Mouse (Mus musculus): ENCODE measurements around the gene Nudt19. TPM values are rescaled to one million over a fixed set of nuclear protein-coding genes. Genes with fewer than 3 reads are reported as not detected.
A peak's percentile ranks its signal among the peaks of the same experiment; 100 is the strongest.

The Nudt19 gene
- 99.9 and 102 TPM in 2 replicates for polyA plus RNA-seq (2016; fragmentation: Nextera tagmentation; extraction: Ambion mirVana)

GRCm38 (mm10) chr7:35556205-35556603 is at the start of gene Nudt19:
Gene Nudt19 (minus strand): TSS chr7:35556304.
- no peak for ATAC-seq

DNA sequence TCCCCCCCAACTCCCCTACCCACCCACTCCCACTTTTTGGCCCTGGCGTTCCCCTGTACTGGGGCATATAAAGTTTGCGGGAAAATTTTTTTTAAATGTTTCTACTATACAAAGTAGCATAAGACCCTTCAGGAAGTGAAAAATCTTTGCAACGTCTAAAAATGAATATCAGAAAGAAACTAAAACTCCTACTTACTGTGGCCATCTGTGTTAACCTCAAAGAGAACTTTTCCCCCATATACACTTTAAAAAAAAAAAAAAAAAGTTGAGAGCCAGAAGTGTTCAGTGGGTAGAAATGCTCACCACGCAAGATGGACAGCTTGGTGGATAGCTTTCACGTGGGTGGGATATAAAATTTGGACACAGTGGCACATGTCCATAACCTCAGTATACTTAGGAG is 46.7 kb upstream of the Nudt19 start:
- no peaks in the 10 kb centered on the region for H3K27me3 ChIP-seq (replicated peaks)
- ATAC-seq, result no peak
- H3K27ac ChIP-seq, result no peak overlapping the region
- peaks cover 95% of the 10 kb centered on the region for H3K36me3 ChIP-seq
- 88% methylated on average over 5 of the region's 5 CpGs for WGBS (ENCODE audit: insufficient replicate concordance)
- H3K9me3 ChIP-seq (replicated peaks), result 0 out of 2 replicates have a peak, but pooled peaks cover 1% of the 10 kb centered on the region
- no peak overlapping the region for H3K9ac ChIP-seq
- H3K4me3 ChIP-seq, result no peak overlapping the region
- H3K4me2 ChIP-seq, result no peak overlapping the region
- H3K4me1 ChIP-seq, result peaks cover 27% of the 10 kb centered on the region

More at GRCm38 (mm10) chr7:35556205-35556603, at the start of gene Nudt19:
- WGBS (ENCODE audit: insufficient replicate concordance), result 47% methylated on average over 4 of the region's 4 CpGs
- peak within 1 kb of the TSS; percentile 94 for H3K4me2 ChIP-seq
- H3K27me3 ChIP-seq (replicated peaks), result no peaks in the 10 kb centered on the region
- no peaks in the 10 kb centered on the region for H3K9me3 ChIP-seq (replicated peaks)
- peak within 1 kb of the TSS; percentile 87 for H3K4me3 ChIP-seq
- peak within 1 kb of the TSS; percentile 99 for H3K9ac ChIP-seq
- peak within 1 kb of the TSS; percentile 100 for H3K27ac ChIP-seq
- peaks cover 17% of the 10 kb centered on the region for H3K36me3 ChIP-seq
- peaks cover 85% of the 10 kb centered on the region for H3K4me1 ChIP-seq

DNA sequence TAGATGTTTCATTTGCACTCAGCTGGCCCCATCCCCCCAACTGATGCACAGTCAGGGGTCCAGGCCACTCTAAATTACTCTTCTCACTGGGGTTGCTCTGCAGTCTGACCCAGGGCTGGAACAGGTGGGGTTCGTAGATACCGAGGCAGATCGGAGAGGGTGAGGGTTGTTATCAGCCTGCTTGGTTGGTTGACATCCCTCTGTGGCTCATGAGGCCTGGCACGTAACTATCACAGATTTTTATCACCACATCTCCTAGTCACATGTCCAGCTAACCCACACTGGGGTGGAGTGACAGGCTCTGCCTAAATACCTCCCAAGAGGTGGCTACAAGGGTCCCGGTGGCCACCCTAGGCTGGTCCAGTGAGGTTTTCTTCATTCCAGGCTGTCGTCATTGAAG is 45.0 kb upstream of the Nudt19 start:
- Histone ChIP-seq H3K4me1 (peaks cover 27% of the 10 kb centered on the region), H3K36me3 (peaks cover 95% of the 10 kb centered on the region), H3K9me3 (replicated peaks) (no peaks in the 10 kb centered on the region), H3K9ac (no peak overlapping the region), H3K27me3 (replicated peaks) (no peaks in the 10 kb centered on the region), H3K27ac (peak overlapping the region; percentile 29; the same call in 1 of the 2 replicates), H3K4me2 (no peak overlapping the region), H3K4me3 (no peak overlapping the region)
- WGBS (ENCODE audit: insufficient replicate concordance), result 35% methylated on average over 6 of the region's 6 CpGs
- peak; percentile 83 for ATAC-seq

DNA sequence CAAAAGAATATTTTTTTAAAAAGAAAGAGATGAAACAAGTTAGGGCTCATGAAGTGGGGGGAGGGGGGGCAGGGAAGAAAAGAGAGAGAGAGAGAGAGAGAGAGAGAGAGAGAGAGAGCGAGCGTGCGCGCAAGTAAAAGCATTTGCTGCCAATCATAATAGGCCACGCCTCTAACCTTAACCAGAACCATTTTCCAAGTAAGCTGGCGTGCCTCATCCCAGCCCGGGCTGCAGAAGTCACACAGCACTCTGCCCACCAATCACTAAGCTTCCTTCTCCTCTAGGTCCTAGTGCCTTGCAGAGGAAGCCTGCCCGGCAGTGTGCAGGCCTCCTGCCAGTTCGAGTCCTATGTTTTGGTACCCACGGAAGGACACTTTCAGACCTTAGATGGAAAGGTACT is 43.9 kb upstream of the Nudt19 start:
- Histone ChIP-seq H3K27me3 (replicated peaks) (no peaks in the 10 kb centered on the region), H3K4me2 (no peak overlapping the region), H3K4me3 (no peak overlapping the region), H3K36me3 (peaks cover 97% of the 10 kb centered on the region), H3K9me3 (replicated peaks) (no peaks in the 10 kb centered on the region), H3K27ac (no peak overlapping the region), H3K4me1 (peaks cover 27% of the 10 kb centered on the region), H3K9ac (no peak overlapping the region)
- ATAC-seq, result no peak
- 82% methylated on average over 10 of the region's 10 CpGs for WGBS (ENCODE audit: insufficient replicate concordance)

DNA sequence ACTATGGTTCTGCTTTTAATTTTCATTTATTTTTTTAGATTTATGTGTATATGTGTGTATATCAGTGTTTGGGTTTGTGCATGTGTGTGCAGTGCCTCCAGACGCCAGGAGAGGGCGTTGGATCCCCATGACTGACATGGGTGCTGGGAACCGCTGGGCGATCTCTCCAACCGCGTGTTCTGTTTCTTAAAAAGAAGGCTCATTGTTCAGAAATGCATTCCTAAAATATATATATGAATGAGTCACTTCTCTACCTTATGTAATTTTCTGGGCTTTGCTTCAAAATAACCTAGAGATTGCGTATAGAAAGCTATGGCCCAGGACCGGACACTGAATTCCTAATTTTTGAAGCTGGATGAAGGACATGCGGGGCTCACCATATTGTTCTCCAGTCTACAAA is 43.4 kb upstream of the Nudt19 start:
- H3K36me3 ChIP-seq, result peaks cover 98% of the 10 kb centered on the region
- ATAC-seq, result no peak

DNA sequence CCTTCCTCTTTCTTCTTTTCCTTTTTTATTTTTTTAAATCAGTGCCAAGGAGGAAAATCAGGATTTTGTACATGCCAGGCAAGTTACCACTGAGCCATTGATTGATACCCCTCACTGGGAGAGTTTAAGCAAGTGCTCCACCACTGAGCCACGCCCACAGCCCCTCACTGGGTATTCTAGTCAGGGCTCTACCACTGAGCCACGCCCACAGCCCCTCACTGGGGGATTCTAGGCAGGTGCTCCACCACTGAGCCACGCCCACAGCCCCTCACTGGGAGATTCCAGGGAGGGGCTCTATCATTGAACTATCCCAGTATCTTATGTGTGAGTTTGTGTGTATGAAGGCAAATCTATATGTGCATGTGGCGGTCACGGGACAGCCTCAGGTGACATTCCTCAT is 38.2 kb upstream of the Nudt19 start:
- no peak overlapping the region for H3K27ac ChIP-seq

More for the DNA sequence above, 43.4 kb upstream of the Nudt19 start:
- no peak overlapping the region for H3K27ac ChIP-seq
- no peak overlapping the region for H3K4me3 ChIP-seq
- no peak overlapping the region for H3K4me2 ChIP-seq
- no peaks in the 10 kb centered on the region for H3K9me3 ChIP-seq (replicated peaks)
- peaks cover 27% of the 10 kb centered on the region for H3K4me1 ChIP-seq
- no peaks in the 10 kb centered on the region for H3K27me3 ChIP-seq (replicated peaks)
- WGBS (ENCODE audit: insufficient replicate concordance), result 86% methylated on average over 9 of the region's 9 CpGs
- no peak overlapping the region for H3K9ac ChIP-seq

GRCm38 (mm10) chr7:35590731-35591191 is 34.7 kb upstream of the Nudt19 start:
- no peaks in the 10 kb centered on the region for H3K9me3 ChIP-seq (replicated peaks)
- H3K4me1 ChIP-seq, result peaks cover 42% of the 10 kb centered on the region
- no peak for ATAC-seq
- no peak overlapping the region for H3K4me3 ChIP-seq
- H3K9ac ChIP-seq, result no peak overlapping the region
- peaks cover 51% of the 10 kb centered on the region for H3K36me3 ChIP-seq
- WGBS (ENCODE audit: insufficient replicate concordance), result 85% methylated on average over 10 of the region's 10 CpGs
- no peaks in the 10 kb centered on the region for H3K27me3 ChIP-seq (replicated peaks)
- no peak overlapping the region for H3K4me2 ChIP-seq
- no peak overlapping the region for H3K27ac ChIP-seq

More for the DNA sequence above, 38.2 kb upstream of the Nudt19 start:
- Histone ChIP-seq H3K4me2 (no peak overlapping the region), H3K27me3 (replicated peaks) (no peaks in the 10 kb centered on the region), H3K9ac (no peak overlapping the region), H3K4me3 (no peak overlapping the region), H3K36me3 (peaks cover 85% of the 10 kb centered on the region), H3K4me1 (peaks cover 19% of the 10 kb centered on the region), H3K9me3 (replicated peaks) (no peaks in the 10 kb centered on the region)
- ATAC-seq, result no peak
- 77% methylated on average over 5 of the region's 5 CpGs for WGBS (ENCODE audit: insufficient replicate concordance)

DNA sequence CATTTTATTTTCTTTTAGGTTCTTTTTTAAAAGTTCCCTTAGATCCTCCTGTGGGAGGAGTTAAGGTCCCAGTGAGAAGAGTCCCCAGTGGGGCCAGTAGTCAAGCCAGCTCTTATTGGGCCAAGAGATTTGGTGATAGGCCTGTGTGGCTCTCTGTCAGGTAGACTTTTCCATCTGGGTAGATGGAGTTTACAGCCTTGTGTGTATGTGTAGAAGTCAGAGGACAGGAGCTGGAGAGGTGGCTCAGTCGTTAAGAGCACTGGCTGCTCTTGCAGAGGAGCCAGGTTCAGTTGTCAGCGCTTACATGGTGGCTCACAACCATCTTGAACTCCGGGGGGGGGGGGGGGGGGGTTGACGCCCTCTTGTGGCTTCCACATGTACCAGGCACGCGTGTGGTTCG is 33.4 kb upstream of the Nudt19 start:
- WGBS (ENCODE audit: insufficient replicate concordance), result 35% methylated on average over 7 of the region's 7 CpGs
- peak overlapping the region; percentile 35; the same call in 1 of the 2 replicates for H3K9ac ChIP-seq
- H3K27ac ChIP-seq, result peak overlapping the region; percentile 86; the same call in 1 of the 2 replicates
- peaks cover 10% of the 10 kb centered on the region for H3K27me3 ChIP-seq (replicated peaks)
- no peak for ATAC-seq
- peaks cover 38% of the 10 kb centered on the region for H3K36me3 ChIP-seq
- peaks cover 54% of the 10 kb centered on the region for H3K4me1 ChIP-seq
- H3K4me3 ChIP-seq, result no peak overlapping the region
- no peaks in the 10 kb centered on the region for H3K9me3 ChIP-seq (replicated peaks)
- peak overlapping the region; percentile 99 for H3K4me2 ChIP-seq

- H3K4me1 ChIP-seq, result peaks cover 61% of the 10 kb centered on the region
- H3K9ac ChIP-seq, result peak overlapping the region; percentile 35; the same call in 1 of the 2 replicates
- peaks cover 33% of the 10 kb centered on the region for H3K36me3 ChIP-seq
- H3K4me3 ChIP-seq, result peak overlapping the region; percentile 96; the same call in 1 of the 2 replicates
- peak; percentile 13 for ATAC-seq
- peaks cover 17% of the 10 kb centered on the region for H3K27me3 ChIP-seq (replicated peaks)
- no peaks in the 10 kb centered on the region for H3K9me3 ChIP-seq (replicated peaks)
- peak overlapping the region; percentile 86 for H3K27ac ChIP-seq
- H3K4me2 ChIP-seq, result peak overlapping the region; percentile 99
- WGBS (ENCODE audit: insufficient replicate concordance), result 21% methylated on average over 9 of the region's 9 CpGs
These were observed 32.8 kb upstream of the Nudt19 start for GRCm38 (mm10) chr7:35588680-35589428.

GRCm38 (mm10) chr7:35587728-35588127 is 31.6 kb upstream of the Nudt19 start:
- no peaks in the 10 kb centered on the region for H3K9me3 ChIP-seq (replicated peaks)
- H3K27me3 ChIP-seq (replicated peaks), result peaks cover 28% of the 10 kb centered on the region
- H3K36me3 ChIP-seq, result peaks cover 21% of the 10 kb centered on the region
- peaks cover 61% of the 10 kb centered on the region for H3K4me1 ChIP-seq
- H3K4me2 ChIP-seq, result peak overlapping the region; percentile 99
- H3K27ac ChIP-seq, result peak overlapping the region; percentile 86
- H3K9ac ChIP-seq, result peak overlapping the region; percentile 91
- WGBS (ENCODE audit: insufficient replicate concordance), result 42% methylated on average over 5 of the region's 5 CpGs
- H3K4me3 ChIP-seq, result peak overlapping the region; percentile 96
- ATAC-seq, result no peak

DNA sequence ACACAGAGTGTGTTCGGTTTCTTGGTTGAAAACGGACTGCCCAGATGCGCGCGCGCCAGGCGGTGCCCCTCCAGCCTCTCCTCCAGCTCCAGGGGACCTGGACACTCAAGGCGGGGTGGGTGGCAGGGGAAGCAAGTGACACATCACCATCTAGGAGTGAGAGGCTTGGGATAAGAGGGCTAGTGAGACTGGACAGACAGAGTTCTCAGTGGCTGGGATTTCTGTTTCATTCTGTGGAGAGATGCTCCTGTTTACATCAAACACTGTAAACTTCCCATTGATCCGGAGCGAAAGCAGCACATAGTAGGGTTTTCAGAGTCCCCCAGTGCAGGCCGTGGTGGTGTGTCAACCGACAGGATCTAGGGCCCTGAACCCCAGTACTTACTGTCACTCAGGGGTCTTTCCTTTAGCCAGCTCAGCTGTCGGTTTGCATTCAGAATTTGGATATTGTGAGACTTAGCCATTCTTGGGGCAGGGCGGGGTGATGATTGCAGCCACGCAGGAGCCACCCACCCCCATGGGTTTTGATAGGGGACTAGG is 30.9 kb upstream of the Nudt19 start:
- Histone ChIP-seq H3K27me3 (replicated peaks) (peaks cover 34% of the 10 kb centered on the region), H3K4me2 (peak overlapping the region; percentile 99), H3K27ac (peak overlapping the region; percentile 86), H3K9ac (peak overlapping the region; percentile 91), H3K4me1 (peaks cover 61% of the 10 kb centered on the region), H3K9me3 (replicated peaks) (no peaks in the 10 kb centered on the region), H3K4me3 (peak overlapping the region; percentile 96), H3K36me3 (peaks cover 14% of the 10 kb centered on the region)
- WGBS (ENCODE audit: insufficient replicate concordance), result 9% methylated on average over 15 of the region's 15 CpGs
- ATAC-seq, result no peak
